Mouse (Mus musculus) cerebellum, adult 9-11 months (tissue): ENCODE results near the gene Map3k14.
"Not testable (repeated sequence)": the region's sequence is repeated elsewhere in the genome, so short reads cannot be mapped to it uniquely, and the experiment has no call there.

Experiments used
- DNase-seq: peaks from one replicate; pipeline ENCODE4 v3.0.0; 2022

Map3k14 gene

DNA sequence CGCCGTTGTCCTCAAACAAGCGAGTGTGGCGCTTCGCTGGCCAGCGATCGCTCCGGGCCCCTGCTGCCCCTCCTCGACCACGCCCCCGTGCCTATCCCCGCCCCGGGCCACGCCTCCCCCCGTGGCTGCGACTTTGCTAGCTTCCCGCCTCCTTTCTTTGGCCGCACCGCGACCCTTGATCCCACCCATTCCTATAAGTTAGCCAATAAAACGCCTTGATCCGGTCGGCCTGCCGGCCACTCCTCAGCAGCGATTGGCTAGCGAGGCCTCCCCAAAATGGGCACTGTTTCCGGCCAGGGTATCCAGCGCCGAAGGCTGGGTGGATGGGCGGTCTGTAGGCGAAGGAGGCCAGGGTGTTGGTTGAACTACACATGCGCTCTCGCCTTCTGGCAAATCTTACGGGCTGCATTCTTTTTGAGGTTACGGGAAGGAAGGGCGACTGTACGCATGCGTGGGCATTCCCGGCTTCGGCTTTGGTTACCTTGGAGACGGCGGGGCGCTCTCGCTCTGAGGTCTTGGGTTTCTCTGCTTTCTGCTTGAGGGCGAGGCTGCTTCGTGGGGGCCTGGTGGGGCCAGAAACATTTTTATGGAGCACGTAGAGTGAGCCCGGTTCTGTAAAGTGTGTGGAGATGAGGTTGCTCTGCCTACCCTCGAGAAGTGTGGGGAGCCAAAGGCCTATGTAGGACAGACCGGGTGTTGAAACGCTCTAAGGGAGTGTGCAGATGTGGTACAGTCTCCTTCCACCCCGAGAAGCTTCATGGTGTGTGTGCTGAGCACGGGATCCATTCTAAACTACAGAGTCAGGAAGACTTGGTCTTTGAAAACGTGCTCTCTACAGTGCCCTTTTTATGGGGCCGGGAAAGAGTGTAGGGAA is at the start of gene Map3k14:
TSS of gene Map3k14 (minus strand) at position 127 of the 874 bp plus-strand sequence.
- DNase-seq, result peak; percentile 100

DNA sequence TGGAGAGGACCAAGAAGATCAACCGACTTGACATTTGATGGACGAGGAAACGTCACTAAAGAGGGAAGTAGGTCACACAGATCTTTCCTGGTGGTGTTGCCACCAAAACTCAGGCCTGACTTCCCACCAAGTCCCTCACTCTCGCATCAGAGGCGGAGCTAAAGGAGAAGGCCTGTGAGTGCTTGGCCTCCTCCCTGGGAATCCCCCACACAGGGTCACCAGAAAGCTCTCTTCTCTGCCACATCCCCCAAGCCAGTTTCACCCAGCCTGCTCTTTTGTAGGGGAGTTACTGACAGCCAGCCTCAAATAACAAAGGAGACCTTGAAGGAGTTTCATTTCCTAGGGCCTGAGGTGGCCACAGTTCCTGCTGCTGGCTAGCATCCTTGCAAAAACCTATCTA is 48.1 kb upstream of the Map3k14 start:
- DNase-seq, result no peak

DNA sequence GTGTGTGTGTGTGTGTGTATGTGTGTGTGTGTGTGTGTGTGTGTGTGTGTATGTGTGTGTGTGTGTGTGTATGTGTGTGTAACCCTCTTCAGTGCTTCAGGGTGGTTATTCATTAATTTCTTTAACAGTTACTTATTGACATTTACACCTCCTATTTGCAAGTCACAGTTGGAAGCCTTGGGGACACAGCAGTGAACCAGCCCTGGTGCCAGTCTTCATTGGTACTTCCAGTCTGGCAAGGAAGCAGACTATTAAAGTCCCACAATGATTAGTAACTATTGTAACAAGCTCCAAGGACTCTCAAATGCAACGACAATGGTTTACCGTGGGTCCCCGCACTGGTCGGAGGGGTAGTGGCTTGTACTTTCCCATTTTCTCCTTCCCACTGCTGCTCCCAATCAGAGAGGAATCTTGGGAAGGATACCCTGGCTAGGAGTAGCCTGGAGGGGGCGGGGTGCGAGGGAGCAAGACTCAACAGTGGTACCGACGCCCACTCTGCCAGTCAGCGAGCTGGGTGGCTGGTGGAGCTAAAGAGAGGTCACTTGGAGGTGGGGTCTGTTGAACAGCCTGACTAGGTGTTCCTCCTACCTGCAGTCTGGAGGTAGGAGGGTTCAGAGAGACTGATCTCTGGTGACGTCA is 47.6 kb upstream of the Map3k14 start:
- DNase-seq, result no peak

DNA sequence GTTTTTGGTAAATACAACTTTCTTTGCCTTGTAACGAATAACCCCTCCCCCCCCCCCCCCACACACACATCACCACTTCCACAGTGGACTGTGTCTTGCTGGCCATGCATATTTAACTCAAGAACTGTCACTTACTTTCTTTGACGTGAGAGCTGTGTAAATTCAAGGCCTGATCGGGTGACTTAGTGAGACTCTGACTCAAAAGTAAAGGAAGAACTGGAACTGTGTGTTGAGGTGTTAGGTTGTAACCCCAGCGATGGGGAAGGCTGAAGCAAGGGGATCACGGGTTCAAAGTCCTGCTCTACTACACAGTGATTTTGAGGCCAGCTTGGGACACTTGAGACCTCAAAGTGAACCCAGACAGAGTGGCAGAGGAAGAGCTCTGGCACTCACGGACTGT is 46.3 kb upstream of the Map3k14 start:
- no peak for DNase-seq

DNA sequence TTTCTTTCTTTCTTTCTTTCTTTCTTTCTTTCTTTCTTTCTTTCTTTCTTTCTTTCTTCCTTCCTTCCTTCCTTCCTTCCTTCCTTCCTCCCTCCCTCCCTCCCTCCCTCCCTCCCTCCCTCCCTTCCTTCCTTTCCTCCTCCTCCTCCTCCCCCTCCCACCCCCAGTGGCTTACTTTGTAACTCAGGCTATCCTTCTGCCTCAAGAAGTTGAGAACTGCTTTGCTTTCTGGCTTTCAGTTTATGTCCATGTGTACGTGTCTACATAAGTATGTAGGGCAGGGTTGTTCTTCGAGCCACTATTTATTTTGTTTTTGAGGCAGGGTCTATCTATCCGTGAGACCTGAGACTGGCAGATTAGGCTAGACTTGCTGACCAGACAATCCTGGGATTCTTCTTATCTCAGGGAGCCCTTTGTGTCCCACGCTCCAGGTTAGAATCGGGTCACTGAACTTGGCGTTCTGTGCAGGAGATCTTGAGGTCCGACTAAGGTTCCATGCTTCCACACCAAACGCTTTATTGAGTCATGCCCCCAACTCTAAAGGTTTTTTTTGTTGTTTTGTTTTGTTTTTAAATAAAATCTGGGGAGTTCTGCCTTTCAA is 45.5 kb upstream of the Map3k14 start:
- DNase-seq, result no peak

DNA sequence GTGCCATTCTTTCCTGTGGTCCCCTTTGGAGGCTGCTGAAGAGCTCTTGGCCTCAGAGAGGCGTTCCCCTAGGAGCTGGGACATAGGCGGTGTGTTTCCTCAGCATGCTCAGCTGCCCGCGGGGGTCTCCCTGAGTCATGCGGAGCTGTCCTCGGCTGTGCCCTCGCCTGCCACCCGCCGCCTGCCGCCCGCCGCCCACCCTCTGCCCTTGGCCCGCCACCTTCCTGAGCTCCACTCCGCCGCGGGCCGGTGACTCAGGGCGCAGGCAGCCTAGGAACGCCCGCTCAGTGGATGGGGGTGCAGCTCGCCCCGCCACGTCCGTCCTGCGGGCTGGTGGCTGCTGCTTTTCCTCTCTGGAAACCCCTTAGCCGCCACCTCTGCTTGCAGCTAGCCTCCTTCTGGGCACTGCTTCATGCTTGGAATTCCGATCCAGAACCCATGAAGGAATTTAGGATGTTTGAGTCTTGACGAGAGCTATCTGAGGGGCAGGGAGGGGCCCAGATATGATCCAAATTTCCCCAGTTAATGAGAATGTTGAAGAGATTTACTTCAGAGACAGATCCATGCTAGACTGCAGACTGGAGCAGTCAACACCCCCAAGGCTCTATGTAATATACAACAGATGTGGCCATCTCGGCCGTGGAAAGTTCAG is 44.8 kb upstream of the Map3k14 start:
- DNase-seq, result no peak

DNA sequence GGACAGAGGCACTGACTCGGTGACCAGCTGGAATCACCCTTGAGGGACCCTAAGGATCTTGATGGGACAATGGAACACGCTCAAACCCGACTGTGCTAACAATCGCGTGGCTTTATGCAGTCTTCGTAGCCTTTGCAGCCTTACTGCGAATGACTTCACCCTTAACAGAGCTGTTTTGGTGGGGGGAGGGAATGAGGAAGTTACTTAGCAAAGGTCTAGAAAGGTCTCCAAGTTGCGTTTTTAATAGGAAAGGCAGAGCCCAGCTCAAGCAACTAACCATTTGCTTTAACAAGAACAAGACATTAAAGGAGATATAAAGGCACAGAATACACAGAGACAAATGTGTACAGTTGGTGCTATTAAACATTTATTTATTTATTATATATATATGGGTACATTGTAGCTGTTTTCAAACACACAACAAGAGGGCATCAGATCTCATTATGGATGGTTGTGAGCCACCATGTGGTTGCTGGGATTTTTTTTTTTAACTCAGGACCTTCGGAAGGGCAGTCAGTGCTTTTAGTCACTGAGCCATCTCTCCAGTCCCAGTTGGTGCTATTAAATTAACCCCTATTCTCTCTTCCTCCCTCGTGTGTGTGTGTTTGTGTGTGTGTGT is 42.8 kb upstream of the Map3k14 start:
- no peak for DNase-seq

DNA sequence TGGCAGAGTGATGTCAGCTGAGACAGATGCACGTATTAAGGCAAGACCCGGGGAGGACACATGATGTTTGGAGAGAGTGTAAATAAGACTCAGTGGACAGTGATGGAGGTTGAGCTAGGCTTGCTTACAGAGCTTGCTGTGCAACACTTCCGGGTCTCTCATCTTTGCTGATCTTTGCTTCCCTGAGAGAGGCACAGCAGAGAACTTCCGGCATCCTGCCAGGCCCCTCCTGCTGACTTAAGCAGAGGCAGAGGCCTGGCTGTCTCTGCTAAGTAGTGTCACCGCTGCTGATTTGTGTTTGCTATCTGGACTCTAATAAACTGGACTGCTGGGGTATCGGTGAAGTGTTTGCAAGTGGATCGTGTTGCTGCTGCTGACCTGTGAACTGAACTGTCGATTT is 40.6 kb upstream of the Map3k14 start:
- DNase-seq, result no peak

DNA sequence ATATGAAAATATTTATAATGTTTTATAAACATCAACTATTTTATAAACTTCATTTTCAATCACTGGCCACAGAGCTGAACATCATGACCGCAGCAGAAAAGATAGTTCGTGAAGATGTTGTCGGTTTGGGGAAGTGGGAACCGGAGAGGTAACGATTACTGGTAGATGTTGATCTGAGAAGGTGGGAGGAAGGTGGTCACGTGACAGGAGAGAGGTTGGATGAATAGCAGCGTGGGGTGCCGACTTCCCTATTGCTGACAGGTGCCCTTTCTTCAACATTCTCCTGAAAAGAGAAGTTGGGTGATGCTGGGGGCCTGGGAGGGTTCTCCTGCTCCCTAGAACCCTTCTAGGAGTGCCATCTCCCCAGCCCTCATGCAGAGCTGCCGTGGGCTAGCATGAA is 37.3 kb upstream of the Map3k14 start:
- DNase-seq, result no peak

DNA sequence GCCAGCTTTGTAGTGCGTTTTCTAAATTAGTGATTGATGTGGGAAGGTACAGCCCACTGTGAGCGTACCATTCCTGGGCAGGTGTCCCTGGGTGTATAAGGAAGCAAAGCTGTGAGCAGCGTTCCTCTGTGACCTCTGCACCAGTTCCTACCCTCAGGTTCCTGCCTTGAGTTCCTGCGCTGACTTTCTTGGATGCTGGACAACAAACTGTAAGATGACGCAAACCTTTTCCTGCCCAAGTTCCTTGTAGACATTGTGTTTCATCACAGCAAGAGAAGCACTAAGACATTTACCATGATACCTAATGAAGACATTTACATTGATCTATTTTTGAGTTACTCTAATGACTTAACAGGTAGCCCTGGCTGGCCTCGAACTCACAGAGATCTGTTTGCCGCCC is 27.5 kb upstream of the Map3k14 start:
- DNase-seq, result no peak

DNA sequence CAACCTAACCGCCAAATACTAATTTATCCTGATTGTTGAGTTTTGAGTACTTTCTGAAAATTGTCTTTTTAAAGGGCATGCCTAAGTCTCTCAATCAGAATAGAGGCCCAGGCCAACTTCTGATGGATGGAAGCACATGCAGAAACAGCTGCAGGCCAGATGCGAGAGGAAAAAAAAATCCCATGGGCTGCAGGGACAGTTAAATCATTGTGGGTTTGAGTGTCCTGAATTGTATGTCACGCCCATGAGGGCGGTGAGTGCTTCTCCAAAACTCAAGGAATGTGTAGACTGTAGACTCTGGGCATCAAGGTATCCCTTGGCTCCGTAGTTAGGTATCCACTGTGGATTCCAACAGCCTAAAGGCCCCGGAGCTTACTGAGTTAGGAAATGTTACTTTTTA is 26.8 kb upstream of the Map3k14 start:
- no peak for DNase-seq

DNA sequence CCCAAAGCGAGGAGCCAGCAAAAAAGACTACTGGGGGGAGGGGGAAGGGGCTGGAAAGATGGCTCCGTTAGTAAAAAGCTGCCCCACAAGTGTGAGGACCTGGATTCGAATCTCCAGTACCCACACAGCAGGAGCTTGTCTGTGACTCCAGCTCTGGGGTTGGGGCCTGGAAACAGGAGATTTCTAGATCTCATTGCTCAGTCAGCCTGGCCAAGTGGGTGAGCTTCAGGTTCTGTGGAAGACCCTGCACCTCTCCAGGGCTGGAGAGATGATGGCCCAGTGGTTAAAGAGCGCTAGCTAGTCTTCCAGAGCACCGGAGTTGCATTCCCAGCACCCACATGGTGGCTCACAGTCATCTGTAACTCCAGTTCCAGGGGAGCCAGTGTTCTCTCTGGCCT is 25.6 kb upstream of the Map3k14 start:
- no peak for DNase-seq

DNA sequence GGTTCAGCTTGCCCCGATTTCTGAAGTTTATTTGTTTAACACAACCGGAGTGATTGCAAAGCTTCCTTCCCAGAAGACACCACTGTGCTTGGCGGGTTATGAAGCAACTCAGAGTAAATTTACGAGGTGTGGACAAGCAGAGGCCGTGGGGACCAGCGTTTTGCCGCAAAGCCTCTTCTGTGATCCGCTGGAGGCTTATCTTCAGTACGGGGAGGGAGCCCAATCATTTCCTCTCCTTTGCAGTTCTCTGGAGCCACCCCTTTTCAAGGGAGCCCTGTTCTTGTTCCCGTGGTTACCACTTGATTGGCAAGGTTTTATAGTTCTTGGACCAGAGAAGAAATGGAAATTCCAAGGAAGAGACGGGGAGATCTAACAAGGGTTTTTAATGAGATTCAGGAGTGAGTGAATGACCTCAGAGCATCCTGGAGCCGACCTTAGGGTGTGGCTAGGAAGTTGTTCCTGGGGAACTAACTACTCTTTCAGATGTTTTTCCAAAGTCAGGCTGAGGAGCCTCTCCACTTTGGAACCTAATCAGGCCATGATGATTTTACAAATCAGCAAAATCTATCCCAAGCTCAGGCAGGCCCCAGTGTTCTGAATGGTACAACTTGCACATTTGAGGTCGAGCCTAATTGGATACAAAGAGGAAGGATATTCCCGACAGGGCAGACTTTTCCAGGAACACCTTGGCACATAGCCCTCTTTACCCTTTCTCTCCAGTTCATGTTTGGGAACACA is 25.0 kb upstream of the Map3k14 start:
- DNase-seq, result no peak

DNA sequence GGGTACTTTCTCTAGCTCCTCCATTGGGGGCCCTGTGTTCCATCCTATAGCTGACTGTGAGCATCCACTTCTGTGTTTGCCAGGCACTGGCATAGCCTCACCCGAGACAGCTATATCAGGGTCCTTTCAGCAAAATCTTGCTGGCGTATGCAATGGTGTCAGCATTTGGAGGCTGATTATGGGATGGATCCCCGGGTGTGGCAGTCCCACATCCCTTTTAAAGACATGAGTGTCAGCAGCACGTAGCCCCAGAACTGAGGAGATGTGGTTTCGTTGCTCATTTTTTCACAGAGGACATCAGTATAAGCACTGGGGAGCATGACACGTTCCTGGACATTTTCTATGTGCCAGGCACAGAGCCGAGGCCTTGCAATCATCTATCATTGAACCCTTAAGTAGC is 23.6 kb upstream of the Map3k14 start:
- not testable (repeated sequence) for DNase-seq

DNA sequence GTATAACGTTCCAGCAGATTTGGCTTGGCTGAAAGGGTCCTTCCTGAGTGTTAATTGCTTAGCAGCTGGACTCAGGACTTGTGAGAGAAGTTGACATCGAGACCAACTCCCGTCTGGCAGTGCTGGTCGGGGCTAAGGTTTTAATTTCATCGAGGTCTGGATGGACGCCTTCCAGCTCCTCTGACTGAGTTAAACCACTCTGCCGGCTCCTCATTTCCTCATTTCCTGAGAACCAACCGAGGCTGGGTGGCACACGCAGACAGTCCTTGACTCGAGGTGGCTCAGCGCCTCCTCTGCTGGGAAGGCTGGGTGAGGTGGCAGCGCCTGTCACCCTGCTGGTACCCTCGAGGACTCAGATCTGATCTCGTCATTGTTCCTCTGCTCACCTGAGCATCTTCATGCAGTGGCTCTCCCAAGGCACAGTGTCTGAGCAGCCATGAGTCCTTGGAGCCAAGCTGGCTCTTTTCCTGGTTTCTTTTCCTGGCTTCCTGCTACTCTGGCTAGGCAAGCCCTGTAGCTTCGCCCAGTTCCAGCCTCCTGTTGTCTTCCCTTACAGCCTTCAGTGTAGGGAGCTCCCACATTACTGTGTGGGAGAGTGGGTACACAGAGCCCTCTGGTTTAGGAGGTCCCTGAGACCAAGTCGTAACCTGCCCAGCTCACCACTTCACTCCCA is 21.2 kb upstream of the Map3k14 start:
- DNase-seq, result no peak

DNA sequence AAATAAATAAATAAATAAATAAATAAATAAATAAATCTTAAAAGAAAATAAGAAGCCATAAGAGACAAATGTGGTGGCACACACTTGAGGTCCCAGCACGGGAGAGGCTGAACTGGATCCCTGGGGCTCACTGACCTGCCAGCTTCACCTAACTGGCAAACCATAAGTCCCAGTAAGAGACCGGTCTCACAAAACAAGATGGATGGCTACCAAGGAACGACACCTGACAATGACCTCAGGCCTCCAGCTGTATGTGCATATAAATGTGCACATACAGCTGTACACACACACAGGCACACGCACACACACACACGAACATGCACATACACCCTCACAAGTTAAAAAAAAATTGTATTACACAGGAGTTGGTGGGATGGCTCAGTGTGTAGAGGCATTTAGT is 19.6 kb upstream of the Map3k14 start:
- DNase-seq, result no peak

DNA sequence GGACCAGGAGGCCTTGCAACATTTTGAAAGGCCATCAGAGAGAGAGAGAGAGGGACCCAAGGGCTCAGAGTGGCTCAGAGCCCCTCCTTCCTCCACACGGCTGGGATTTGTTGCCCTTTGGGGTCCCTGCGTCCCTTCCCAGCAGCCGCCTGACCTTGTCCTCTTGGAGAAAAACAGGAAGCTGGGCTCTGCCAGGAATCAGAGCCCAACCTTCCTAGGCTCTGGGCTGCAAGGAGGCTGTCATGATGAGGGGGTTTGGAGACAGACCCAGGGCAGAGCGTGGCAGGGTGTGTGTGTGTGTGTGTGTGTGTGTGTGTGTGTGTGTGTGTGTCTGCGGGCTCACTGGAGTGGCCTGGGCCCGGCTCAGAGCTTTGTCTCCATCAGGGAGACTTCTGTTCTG is 18.7 kb upstream of the Map3k14 start:
- DNase-seq, result no peak

DNA sequence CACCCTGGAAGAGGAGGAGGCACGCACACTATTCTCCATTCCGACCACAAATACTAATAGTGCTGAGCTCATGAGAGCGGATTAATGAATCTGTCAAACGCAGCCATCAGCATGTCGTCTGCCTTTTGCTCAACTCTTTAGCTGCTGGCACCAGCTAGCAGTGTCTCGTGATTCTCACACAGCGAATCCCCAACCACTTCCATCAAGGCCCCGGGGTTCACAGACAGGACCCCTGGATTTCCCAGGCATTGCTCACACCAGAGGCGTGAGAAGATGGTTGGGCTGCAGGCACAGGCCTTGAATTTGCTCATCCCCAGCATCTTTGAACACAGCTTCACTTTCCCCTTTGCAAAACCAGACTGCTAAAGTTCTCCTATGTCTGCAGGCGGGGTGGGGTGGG is 18.0 kb upstream of the Map3k14 start:
- DNase-seq, result no peak

DNA sequence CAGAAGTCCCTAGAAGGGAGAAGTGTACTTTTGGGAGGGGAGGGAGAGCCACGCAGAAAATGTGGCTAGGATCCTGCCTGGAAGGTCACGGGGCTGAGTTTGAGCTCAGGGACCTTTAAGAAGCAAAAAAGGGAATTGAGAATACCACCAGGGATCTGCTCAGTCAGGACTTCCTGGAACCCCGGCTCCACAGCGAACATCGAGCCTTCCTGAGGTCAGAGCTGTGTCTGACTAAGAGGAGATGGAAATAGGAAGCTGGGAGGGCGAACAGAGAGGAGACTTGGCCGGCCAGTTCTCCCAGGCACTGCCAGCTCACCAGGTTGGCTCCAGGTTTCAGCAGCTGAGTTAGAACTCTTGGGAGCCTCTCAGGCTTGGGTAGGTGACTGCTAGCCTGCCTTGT is 14.5 kb upstream of the Map3k14 start:
- DNase-seq, result no peak

DNA sequence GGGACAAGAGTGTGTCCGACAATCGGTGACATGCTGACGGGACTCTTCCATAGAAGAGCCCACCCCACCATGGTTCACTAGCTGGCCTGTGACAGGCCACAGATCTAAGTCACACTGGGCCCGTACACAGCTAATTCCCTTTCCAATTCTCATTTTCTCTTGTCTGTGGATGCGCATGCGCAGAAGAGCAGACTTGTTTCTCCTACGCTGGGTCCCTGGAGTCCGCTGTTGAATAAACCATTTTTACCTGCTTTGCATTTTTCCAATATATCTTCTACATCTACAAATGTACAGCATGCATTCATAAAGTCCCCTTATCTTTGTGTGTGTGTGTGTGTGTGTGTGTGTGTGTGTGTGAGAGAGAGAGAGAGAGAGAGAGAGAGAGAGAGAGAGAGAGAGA is 9.2 kb upstream of the Map3k14 start:
- no peak for DNase-seq

DNA sequence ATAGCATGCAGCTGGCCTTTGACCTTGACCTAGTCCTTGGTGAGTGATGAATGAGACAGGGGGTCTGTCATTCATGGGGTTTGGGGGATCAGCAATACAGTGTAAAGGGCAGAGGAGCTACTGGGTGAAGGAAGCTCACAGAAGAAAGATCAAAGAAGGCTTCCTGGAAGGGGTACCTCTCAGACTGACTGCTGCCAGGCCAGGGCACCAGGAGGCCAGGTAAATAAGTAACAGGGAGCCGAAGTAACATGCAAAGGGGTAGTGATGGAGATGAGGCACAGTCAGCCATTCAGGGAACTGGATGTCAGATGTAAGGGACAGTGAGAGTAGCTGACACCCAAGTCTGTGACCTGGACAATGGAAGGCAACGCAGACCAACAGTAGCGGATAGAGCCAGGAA is 5.6 kb upstream of the Map3k14 start:
- DNase-seq, result no peak

DNA sequence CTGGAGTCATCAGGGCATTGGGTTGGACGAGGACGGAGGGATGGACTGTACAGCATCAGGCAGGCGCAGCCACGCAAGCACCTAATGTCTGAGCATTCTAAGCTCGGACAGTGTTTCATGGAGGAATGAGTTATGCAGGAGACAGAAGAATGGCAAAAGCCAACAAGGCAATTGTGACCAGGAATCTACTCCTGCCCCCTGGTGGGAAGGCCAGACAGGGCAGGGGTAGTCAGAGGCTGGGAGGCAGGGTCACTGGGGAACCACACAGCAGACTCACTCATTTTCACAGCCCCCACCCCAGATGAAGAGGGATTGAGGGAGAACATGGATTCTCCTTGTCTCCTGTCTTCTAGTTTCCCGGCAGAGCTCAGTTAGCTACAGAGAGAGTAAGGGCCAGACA is 4.7 kb upstream of the Map3k14 start:
- no peak for DNase-seq
